Mouse (Mus musculus) ES-E14 (cell line): Measurements from ENCODE around the gene Wdr53.

Source experiments
- CHD2 ChIP-seq: IDR thresholded peaks from 2 replicates; pipeline ENCODE4 v1.6.1; 2014; ENCODE audit warnings: mild to moderate bottlenecking, low read depth, low read length, inconsistent platforms
- ZC3H11A ChIP-seq: IDR thresholded peaks from 2 replicates; pipeline ENCODE4 v1.6.1; 2012; ENCODE audit warnings: low read depth, mild to moderate bottlenecking, inconsistent platforms, low read length, borderline replicate concordance

DNA sequence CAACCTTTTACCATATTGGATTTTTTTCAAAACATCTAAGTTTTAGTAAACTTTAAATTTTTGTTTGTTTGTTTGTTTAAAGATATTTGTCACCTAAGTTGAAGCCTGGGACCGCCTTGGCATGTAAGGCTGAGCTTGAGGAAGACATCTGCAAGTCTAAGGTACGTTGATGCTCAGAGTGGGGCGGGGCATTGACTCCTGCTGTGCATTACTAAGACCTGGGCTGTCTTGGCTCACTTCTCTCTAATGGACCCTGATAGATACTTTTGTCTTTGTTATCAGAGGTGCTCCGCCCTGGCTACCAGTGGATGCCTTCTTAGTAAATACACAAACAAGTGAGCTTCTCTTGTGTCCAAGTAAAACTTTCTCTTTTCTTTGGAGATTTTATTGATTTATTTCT, 44.8 kb downstream of the Wdr53 start:
- no peak for TF ChIP-seq ZC3H11A
- no peak for TF ChIP-seq CHD2
